Mouse (Mus musculus): ENCODE data around the gene Gm42674.

DNA sequence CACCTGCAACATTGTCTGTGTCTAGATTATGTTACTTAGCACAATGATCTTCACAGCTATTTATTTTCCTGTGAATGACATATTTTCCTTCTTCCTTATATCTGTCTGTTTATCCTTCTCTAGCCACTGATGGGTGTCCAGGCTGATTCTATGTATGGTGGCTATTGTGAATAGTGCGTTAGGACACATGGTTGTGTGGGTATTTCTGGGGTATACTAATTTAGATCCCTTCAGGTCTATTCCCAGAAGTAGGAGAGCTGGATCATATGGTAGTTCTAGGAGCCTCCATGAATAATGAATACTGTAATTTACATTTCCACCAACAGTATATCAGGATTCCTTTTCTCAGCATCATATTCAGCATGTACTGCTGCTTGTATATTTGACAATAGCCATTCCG is 48.1 kb downstream of the Gm42674 start:
- TF ChIP-seq GATA1 (IDR thresholded peaks at IDR 0.05; ENCODE audit: low read length) (no peak), TAL1 (IDR thresholded peaks at IDR 0.05; ENCODE audit: low read length) (no peak)

Measured in erythroblast, embryonic 14.5 days (primary cell).